Mouse (Mus musculus): Measurements from ENCODE around the gene Adrb1. TPM values are rescaled to one million over a fixed set of nuclear protein-coding genes. Genes with fewer than 3 reads are reported as not detected.

Gene Adrb1
- polyA plus RNA-seq, 1 experiment = 6.6 TPM

- Histone ChIP-seq H3K36me3 (ENCODE audit: control insufficient read depth, insufficient read depth, low read length) (no peaks in the 10 kb centered on the region), H3K4me1 (replicated peaks; ENCODE audit: control insufficient read depth, insufficient read depth, low read length) (peaks cover 58% of the 10 kb centered on the region), H3K27me3 (ENCODE audit: control insufficient read depth, insufficient read depth, low read length) (no peaks in the 10 kb centered on the region), H3K27ac (ENCODE audit: control insufficient read depth, insufficient read depth, low read length) (peak overlapping the region; percentile 13; the same call in 1 of the 2 replicates), H3K4me3 (ENCODE audit: control insufficient read depth, insufficient read depth, low read length) (no peak overlapping the region)
- 88% methylated on average over 7 of the region's 7 CpGs for WGBS
- no peak for DNase-seq
- TF ChIP-seq POLR2A (IDR thresholded peaks at IDR 0.05; ENCODE audit: control insufficient read depth, extremely low read depth, insufficient read depth, low read length, poor library complexity) (no peak), CTCF (IDR thresholded peaks at IDR 0.05; ENCODE audit: borderline replicate concordance, control insufficient read depth, extremely low read depth, insufficient read depth, low read length, poor library complexity) (no peak)
Measured at GRCm38 (mm10) chr19:56679992-56680391, 42.0 kb upstream of the Adrb1 start.

GRCm38 (mm10) chr19:56682297-56682696 lies 39.7 kb upstream of the Adrb1 start:
- no peaks in the 10 kb centered on the region for H3K36me3 ChIP-seq (ENCODE audit: control insufficient read depth, insufficient read depth, low read length)
- 23% methylated on average over 7 of the region's 7 CpGs for WGBS
- no peak overlapping the region for H3K27ac ChIP-seq (ENCODE audit: control insufficient read depth, insufficient read depth, low read length)
- peak; percentile 35 for DNase-seq
- peaks cover 79% of the 10 kb centered on the region for H3K4me1 ChIP-seq (replicated peaks; ENCODE audit: control insufficient read depth, insufficient read depth, low read length)
- no peak for TF ChIP-seq CTCF (IDR thresholded peaks at IDR 0.05; ENCODE audit: borderline replicate concordance, control insufficient read depth, extremely low read depth, insufficient read depth, low read length, poor library complexity)
- no peak for TF ChIP-seq POLR2A (IDR thresholded peaks at IDR 0.05; ENCODE audit: control insufficient read depth, extremely low read depth, insufficient read depth, low read length, poor library complexity)
- H3K4me3 ChIP-seq (ENCODE audit: control insufficient read depth, insufficient read depth, low read length) = no peak overlapping the region
- no peaks in the 10 kb centered on the region for H3K27me3 ChIP-seq (ENCODE audit: control insufficient read depth, insufficient read depth, low read length)

GRCm38 (mm10) chr19:56682843-56683242 lies 39.2 kb upstream of the Adrb1 start:
- 0 out of 2 replicates have a peak overlapping the region, but pooled peaks have one; percentile 6 for H3K4me3 ChIP-seq (ENCODE audit: control insufficient read depth, insufficient read depth, low read length)
- H3K36me3 ChIP-seq (ENCODE audit: control insufficient read depth, insufficient read depth, low read length) = no peaks in the 10 kb centered on the region
- H3K4me1 ChIP-seq (replicated peaks; ENCODE audit: control insufficient read depth, insufficient read depth, low read length) = peaks cover 84% of the 10 kb centered on the region
- no peaks in the 10 kb centered on the region for H3K27me3 ChIP-seq (ENCODE audit: control insufficient read depth, insufficient read depth, low read length)
- 35% methylated on average over 7 of the region's 7 CpGs for WGBS
- H3K27ac ChIP-seq (ENCODE audit: control insufficient read depth, insufficient read depth, low read length) = no peak overlapping the region; the same call in 1 of the 2 replicates
- no peak for DNase-seq
- no peak for TF ChIP-seq POLR2A (IDR thresholded peaks at IDR 0.05; ENCODE audit: control insufficient read depth, extremely low read depth, insufficient read depth, low read length, poor library complexity)
- TF ChIP-seq CTCF (IDR thresholded peaks at IDR 0.05; ENCODE audit: borderline replicate concordance, control insufficient read depth, extremely low read depth, insufficient read depth, low read length, poor library complexity) = no peak

- TF ChIP-seq CTCF (IDR thresholded peaks at IDR 0.05; ENCODE audit: borderline replicate concordance, control insufficient read depth, extremely low read depth, insufficient read depth, low read length, poor library complexity) (no peak), POLR2A (IDR thresholded peaks at IDR 0.05; ENCODE audit: control insufficient read depth, extremely low read depth, insufficient read depth, low read length, poor library complexity) (no peak)
- peak overlapping the region; percentile 50 for H3K27ac ChIP-seq (ENCODE audit: control insufficient read depth, insufficient read depth, low read length)
- peaks cover 64% of the 10 kb centered on the region for H3K4me1 ChIP-seq (replicated peaks; ENCODE audit: control insufficient read depth, insufficient read depth, low read length)
- no peak overlapping the region for H3K4me3 ChIP-seq (ENCODE audit: control insufficient read depth, insufficient read depth, low read length)
- no peaks in the 10 kb centered on the region for H3K27me3 ChIP-seq (ENCODE audit: control insufficient read depth, insufficient read depth, low read length)
- DNase-seq = peak; percentile 71
- H3K36me3 ChIP-seq (ENCODE audit: control insufficient read depth, insufficient read depth, low read length) = no peaks in the 10 kb centered on the region
- 5% methylated on average over 7 of the region's 7 CpGs for WGBS
Measured at GRCm38 (mm10) chr19:56685515-56685914, 36.5 kb upstream of the Adrb1 start.

- peaks cover 57% of the 10 kb centered on the region for H3K4me1 ChIP-seq (replicated peaks; ENCODE audit: control insufficient read depth, insufficient read depth, low read length)
Measured at GRCm38 (mm10) chr19:56686218-56686617, 35.8 kb upstream of the Adrb1 start.

GRCm38 (mm10) chr19:56687026-56687635 lies 34.9 kb upstream of the Adrb1 start:
- 20% methylated on average over 8 of the region's 8 CpGs for WGBS

More at GRCm38 (mm10) chr19:56686218-56686617, 35.8 kb upstream of the Adrb1 start:
- TF ChIP-seq CTCF (IDR thresholded peaks at IDR 0.05; ENCODE audit: borderline replicate concordance, control insufficient read depth, extremely low read depth, insufficient read depth, low read length, poor library complexity) (no peak), POLR2A (IDR thresholded peaks at IDR 0.05; ENCODE audit: control insufficient read depth, extremely low read depth, insufficient read depth, low read length, poor library complexity) (no peak)
- H3K27ac ChIP-seq (ENCODE audit: control insufficient read depth, insufficient read depth, low read length) = 0 out of 2 replicates have a peak overlapping the region, but pooled peaks have one; percentile 23
- no peaks in the 10 kb centered on the region for H3K36me3 ChIP-seq (ENCODE audit: control insufficient read depth, insufficient read depth, low read length)
- DNase-seq = no peak
- no peaks in the 10 kb centered on the region for H3K27me3 ChIP-seq (ENCODE audit: control insufficient read depth, insufficient read depth, low read length)
- no peak overlapping the region for H3K4me3 ChIP-seq (ENCODE audit: control insufficient read depth, insufficient read depth, low read length)
- 77% methylated on average over 12 of the region's 12 CpGs for WGBS

More at GRCm38 (mm10) chr19:56687026-56687635, 34.9 kb upstream of the Adrb1 start:
- H3K36me3 ChIP-seq (ENCODE audit: control insufficient read depth, insufficient read depth, low read length) = no peaks in the 10 kb centered on the region
- DNase-seq = peak; percentile 37
- H3K27me3 ChIP-seq (ENCODE audit: control insufficient read depth, insufficient read depth, low read length) = no peaks in the 10 kb centered on the region
- peaks cover 48% of the 10 kb centered on the region for H3K4me1 ChIP-seq (replicated peaks; ENCODE audit: control insufficient read depth, insufficient read depth, low read length)
- TF ChIP-seq CTCF (IDR thresholded peaks at IDR 0.05; ENCODE audit: borderline replicate concordance, control insufficient read depth, extremely low read depth, insufficient read depth, low read length, poor library complexity) (no peak), POLR2A (IDR thresholded peaks at IDR 0.05; ENCODE audit: control insufficient read depth, extremely low read depth, insufficient read depth, low read length, poor library complexity) (no peak)
- peak overlapping the region; percentile 53; the same call in 1 of the 2 replicates for H3K27ac ChIP-seq (ENCODE audit: control insufficient read depth, insufficient read depth, low read length)
- no peak overlapping the region for H3K4me3 ChIP-seq (ENCODE audit: control insufficient read depth, insufficient read depth, low read length)

Measured in thymus, adult 2 months (tissue).